Mouse (Mus musculus): ENCODE results near the gene Ace. TPM values are rescaled to one million over a fixed set of nuclear protein-coding genes. Genes with fewer than 3 reads are reported as not detected.
A peak's percentile ranks its signal among the peaks of the same experiment; 100 is the strongest.

Gene Ace
- total and polyA plus RNA-seq, 2 experiments from 2014 or later, result 11.1 to 35.9 TPM

- ATAC-seq, result no peak
- Histone ChIP-seq H3K36me3 (ENCODE audit: insufficient read depth, low read length) (no peaks in the 10 kb centered on the region), H3K27me3 (ENCODE audit: insufficient read depth, low read length) (no peaks in the 10 kb centered on the region), H3K4me2 (ENCODE audit: low read depth, low read length) (no peak overlapping the region), H3K9me3 (ENCODE audit: low read length) (no peaks in the 10 kb centered on the region), H3K27ac (no peak overlapping the region), H3K9ac (replicated peaks; ENCODE audit: low read length) (no peak overlapping the region), H3K4me1 (ENCODE audit: insufficient read depth, low read length) (no peaks in the 10 kb centered on the region), H3K4me3 (ENCODE audit: low read length) (no peak overlapping the region)
- TF ChIP-seq CTCF (IDR thresholded peaks at IDR 0.05; ENCODE audit: low read depth), result no peak
- 62% methylated on average over 5 of the region's 5 CpGs for WGBS
- no peak for DNase-seq (ENCODE audit: low spot score)
Observed at GRCm38 (mm10) chr11:105978634-105979033, 10.9 kb downstream of the Ace start.

- Histone ChIP-seq H3K9ac (replicated peaks; ENCODE audit: low read length) (no peak overlapping the region), H3K9me3 (ENCODE audit: low read length) (no peaks in the 10 kb centered on the region), H3K27me3 (ENCODE audit: insufficient read depth, low read length) (no peaks in the 10 kb centered on the region), H3K36me3 (ENCODE audit: insufficient read depth, low read length) (no peaks in the 10 kb centered on the region), H3K4me2 (ENCODE audit: low read depth, low read length) (no peak overlapping the region), H3K27ac (no peak overlapping the region), H3K4me1 (ENCODE audit: insufficient read depth, low read length) (no peaks in the 10 kb centered on the region), H3K4me3 (ENCODE audit: low read length) (no peak overlapping the region)
- no peak for ATAC-seq
- DNase-seq (ENCODE audit: low spot score), result no peak
- no peak for TF ChIP-seq CTCF (IDR thresholded peaks at IDR 0.05; ENCODE audit: low read depth)
- WGBS, result 62% methylated on average over 4 of the region's 4 CpGs
Observed at GRCm38 (mm10) chr11:105984452-105984851, 16.7 kb downstream of the Ace start.

- no peak overlapping the region for H3K9ac ChIP-seq (replicated peaks; ENCODE audit: low read length)
- WGBS, result 63% methylated on average over 6 of the region's 6 CpGs
- no peak overlapping the region for H3K4me2 ChIP-seq (ENCODE audit: low read depth, low read length)
- no peaks in the 10 kb centered on the region for H3K9me3 ChIP-seq (ENCODE audit: low read length)
- H3K36me3 ChIP-seq (ENCODE audit: insufficient read depth, low read length), result no peaks in the 10 kb centered on the region
- H3K4me1 ChIP-seq (ENCODE audit: insufficient read depth, low read length), result no peaks in the 10 kb centered on the region
- no peaks in the 10 kb centered on the region for H3K27me3 ChIP-seq (ENCODE audit: insufficient read depth, low read length)
- DNase-seq (ENCODE audit: low spot score) (peak; percentile 34), ATAC-seq (no peak)
- H3K27ac ChIP-seq, result no peak overlapping the region
- TF ChIP-seq CTCF (IDR thresholded peaks at IDR 0.05; ENCODE audit: low read depth), result no peak
- no peak overlapping the region for H3K4me3 ChIP-seq (ENCODE audit: low read length)
Observed at GRCm38 (mm10) chr11:105987446-105987845, 19.7 kb downstream of the Ace start.

GRCm38 (mm10) chr11:105989446-105989845, 21.7 kb downstream of the Ace start:
- TF ChIP-seq CTCF (IDR thresholded peaks at IDR 0.05; ENCODE audit: low read depth), result no peak
- Histone ChIP-seq H3K4me2 (ENCODE audit: low read depth, low read length) (no peak overlapping the region), H3K9me3 (ENCODE audit: low read length) (no peaks in the 10 kb centered on the region), H3K36me3 (ENCODE audit: insufficient read depth, low read length) (no peaks in the 10 kb centered on the region), H3K9ac (replicated peaks; ENCODE audit: low read length) (no peak overlapping the region), H3K27me3 (ENCODE audit: insufficient read depth, low read length) (no peaks in the 10 kb centered on the region), H3K4me1 (ENCODE audit: insufficient read depth, low read length) (no peaks in the 10 kb centered on the region), H3K27ac (no peak overlapping the region), H3K4me3 (ENCODE audit: low read length) (no peak overlapping the region)
- WGBS, result 70% methylated on average over 6 of the region's 6 CpGs
- DNase-seq (ENCODE audit: low spot score) (no peak), ATAC-seq (no peak)

- H3K27ac ChIP-seq, result no peak overlapping the region
- DNase-seq (ENCODE audit: low spot score), result no peak
- no peak overlapping the region for H3K4me3 ChIP-seq (ENCODE audit: low read length)
- 67% methylated on average over 2 of the region's 2 CpGs for WGBS
- no peaks in the 10 kb centered on the region for H3K4me1 ChIP-seq (ENCODE audit: insufficient read depth, low read length)
- TF ChIP-seq CTCF (IDR thresholded peaks at IDR 0.05; ENCODE audit: low read depth), result no peak
- no peaks in the 10 kb centered on the region for H3K27me3 ChIP-seq (ENCODE audit: insufficient read depth, low read length)
- no peak overlapping the region for H3K4me2 ChIP-seq (ENCODE audit: low read depth, low read length)
- H3K36me3 ChIP-seq (ENCODE audit: insufficient read depth, low read length), result no peaks in the 10 kb centered on the region
- no peak overlapping the region for H3K9ac ChIP-seq (replicated peaks; ENCODE audit: low read length)
- H3K9me3 ChIP-seq (ENCODE audit: low read length), result no peaks in the 10 kb centered on the region
- no peak for ATAC-seq
Observed at GRCm38 (mm10) chr11:105990231-105990630, 22.5 kb downstream of the Ace start.

- no peak for TF ChIP-seq CTCF (IDR thresholded peaks at IDR 0.05; ENCODE audit: low read depth)
- ATAC-seq (no peak), DNase-seq (ENCODE audit: low spot score) (no peak)
- Histone ChIP-seq H3K9me3 (ENCODE audit: low read length) (no peaks in the 10 kb centered on the region), H3K27ac (no peak within 1 kb of the TSS), H3K36me3 (ENCODE audit: insufficient read depth, low read length) (no peaks in the 10 kb centered on the region), H3K4me1 (ENCODE audit: insufficient read depth, low read length) (no peaks in the 10 kb centered on the region), H3K4me3 (ENCODE audit: low read length) (no peak within 1 kb of the TSS), H3K9ac (replicated peaks; ENCODE audit: low read length) (no peak within 1 kb of the TSS), H3K27me3 (ENCODE audit: insufficient read depth, low read length) (no peaks in the 10 kb centered on the region), H3K4me2 (ENCODE audit: low read depth, low read length) (no peak within 1 kb of the TSS)
- 92% methylated on average over 3 of the region's 3 CpGs for WGBS
Observed at GRCm38 (mm10) chr11:105994375-105994774, 26.6 kb downstream of the Ace start, which contains the start of gene Ace3. Gene Ace3 (plus strand): TSS chr11:105994675.

- Histone ChIP-seq H3K4me2 (ENCODE audit: low read depth, low read length) (no peak overlapping the region), H3K9ac (replicated peaks; ENCODE audit: low read length) (no peak overlapping the region), H3K4me1 (ENCODE audit: insufficient read depth, low read length) (no peaks in the 10 kb centered on the region), H3K4me3 (ENCODE audit: low read length) (no peak overlapping the region), H3K36me3 (ENCODE audit: insufficient read depth, low read length) (no peaks in the 10 kb centered on the region), H3K27ac (no peak overlapping the region), H3K27me3 (ENCODE audit: insufficient read depth, low read length) (no peaks in the 10 kb centered on the region), H3K9me3 (ENCODE audit: low read length) (no peaks in the 10 kb centered on the region)
- 90% methylated on average over 6 of the region's 6 CpGs for WGBS
- DNase-seq (ENCODE audit: low spot score), result no peak
- TF ChIP-seq CTCF (IDR thresholded peaks at IDR 0.05; ENCODE audit: low read depth), result no peak
- ATAC-seq, result no peak
Observed at GRCm38 (mm10) chr11:106000062-106000461, 32.3 kb downstream of the Ace start.

All from hindbrain, postnatal 0 days (tissue).